ENCODE assay signal across 8 mouse cellular contexts in genomic region chr17:24140845-24141424, GRCm38 (mm10). TPM values are rescaled to one million over a fixed set of nuclear protein-coding genes. Genes with fewer than 3 reads are reported as not detected.
DNase-seq lines count a peak whose midpoint lies in the region; ATAC-seq and TF ChIP-seq lines count a peak whose summit lies in the region.

No protein-coding gene starts in this region.

- no peak for TF ChIP-seq CTCF in Patski (IDR thresholded peaks at IDR 0.05)
- TF ChIP-seq CTCF in small intestine, adult 2 months (IDR thresholded peaks at IDR 0.05; ENCODE audit: extremely low read depth, insufficient read length, insufficient replicate concordance, low read depth, low read length): no peak

- in situ Hi-C loops in Patski (cut with MboI; ENCODE audit: low pct_unique_long_range_greater_than_20kb): no loop called here

- peak overlapping the region; percentile 95 to 99 for H3K4me3 ChIP-seq in heart, embryonic 14.5 days (ENCODE audit: control insufficient read depth in 1 of 2, insufficient read depth in 1 of 2, low read depth in 1 of 2, low read length in 2 of 2)
- H3K4me3 ChIP-seq in intestine, embryonic 15.5 days (replicated peaks): peak overlapping the region; percentile 98
- peak overlapping the region; percentile 97 for H3K4me3 ChIP-seq in liver, embryonic 16.5 days (ENCODE audit: low read depth, low read length)
- peak overlapping the region; percentile 100 for H3K4me3 ChIP-seq in small intestine, adult 2 months (ENCODE audit: low read depth, low read length)

- H3K27ac ChIP-seq in heart, embryonic 14.5 days (replicated peaks in 1 of 2; ENCODE audit: control insufficient read depth in 1 of 2, insufficient read depth in 1 of 2, low read depth in 2 of 2, low read length in 2 of 2): peak overlapping the region; percentile 93 to 95
- peak overlapping the region; percentile 82 for H3K27ac ChIP-seq in intestine, embryonic 15.5 days
- H3K27ac ChIP-seq in liver, embryonic 16.5 days (ENCODE audit: low read length): peak overlapping the region; percentile 93
- peak overlapping the region; percentile 82 for H3K27ac ChIP-seq in small intestine, adult 2 months (ENCODE audit: insufficient read depth, low read depth, low read length)

- peak; percentile 20 for ATAC-seq in heart, embryonic 14.5 days (ENCODE audit: insufficient number of reproducible peaks, insufficient read depth, low FRiP score, low read depth)
- peak; percentile 71 for ATAC-seq in Patski
- ATAC-seq in erythroblast, adult 5-6 weeks (replicated peaks; ENCODE audit: low FRiP score, poor library complexity, severe bottlenecking): peak; percentile 30
- peak; percentile 69 for ATAC-seq in intestine, embryonic 15.5 days
- ATAC-seq in liver, embryonic 16.5 days (ENCODE audit: low read depth): peak; percentile 43

- H3K9me3 ChIP-seq in heart, embryonic 14.5 days (ENCODE audit: control insufficient read depth, low read length): no peaks in the 10 kb centered on the region
- H3K9me3 ChIP-seq in intestine, embryonic 15.5 days: no peaks in the 10 kb centered on the region
- H3K9me3 ChIP-seq in liver, embryonic 16.5 days (replicated peaks; ENCODE audit: control insufficient read depth, low read length): no peaks in the 10 kb centered on the region

- H3K4me2 ChIP-seq in heart, embryonic 14.5 days (ENCODE audit: low read length): peak overlapping the region; percentile 71
- H3K4me2 ChIP-seq in intestine, embryonic 15.5 days (replicated peaks): peak overlapping the region; percentile 74
- peak overlapping the region; percentile 88 for H3K4me2 ChIP-seq in liver, embryonic 16.5 days (ENCODE audit: low read depth, low read length)

- WGBS in heart, embryonic 14.5 days: under 1% methylated on average over 43 of the region's 43 CpGs
- 0% methylated on average over 43 of the region's 43 CpGs for WGBS in intestine, embryonic 15.5 days
- under 1% methylated on average over 41 of the region's 43 CpGs for WGBS in liver, embryonic 16.5 days (ENCODE audit: insufficient replicate concordance)
- 1% methylated on average over 43 of the region's 43 CpGs for WGBS in small intestine, adult 2 months

- DNase-seq in heart, adult 9 months (ENCODE audit: low spot score in 2 of 2): no peak
- DNase-seq in Patski (ENCODE audit: low read depth, low spot score): no peak
- DNase-seq in urinary bladder, adult 2 months (ENCODE audit: low spot score): no peak

- H3K27me3 ChIP-seq in heart, embryonic 14.5 days (ENCODE audit: control insufficient read depth, insufficient read depth, low read length): no peaks in the 10 kb centered on the region
- no peaks in the 10 kb centered on the region for H3K27me3 ChIP-seq in Patski
- H3K27me3 ChIP-seq in intestine, embryonic 15.5 days (replicated peaks): no peaks in the 10 kb centered on the region
- H3K27me3 ChIP-seq in liver, embryonic 16.5 days (ENCODE audit: control insufficient read depth, insufficient read depth, low read depth, low read length): no peaks in the 10 kb centered on the region
- no peaks in the 10 kb centered on the region for H3K27me3 ChIP-seq in small intestine, adult 2 months (ENCODE audit: control insufficient read depth, insufficient read depth, low read length)

- POLR2A ChIA-PET in Patski (lab: Charles Lee): interaction anchor here (1.3 to 1.4 kb wide), 2 partner anchors 10 to 13 kb away, joined by 4 read pairs; partner anchors contain the start of gene Pdpk1

- no peaks in the 10 kb centered on the region for H3K36me3 ChIP-seq in heart, embryonic 14.5 days (ENCODE audit: control insufficient read depth, insufficient read depth, low read length)
- no peaks in the 10 kb centered on the region for H3K36me3 ChIP-seq in intestine, embryonic 15.5 days
- no peaks in the 10 kb centered on the region for H3K36me3 ChIP-seq in liver, embryonic 16.5 days (ENCODE audit: control insufficient read depth, insufficient read depth)
- no peaks in the 10 kb centered on the region for H3K36me3 ChIP-seq in small intestine, adult 2 months (ENCODE audit: control insufficient read depth, insufficient read depth, low read length)

- H3K9ac ChIP-seq in heart, embryonic 14.5 days (ENCODE audit: low read length): peak overlapping the region; percentile 97
- H3K9ac ChIP-seq in intestine, embryonic 15.5 days: peak overlapping the region; percentile 95
- peak overlapping the region; percentile 97 for H3K9ac ChIP-seq in liver, embryonic 16.5 days (ENCODE audit: low read depth, low read length)

- no peak for TF ChIP-seq POLR2A in small intestine, adult 2 months (IDR thresholded peaks at IDR 0.05; ENCODE audit: low read depth, low read length)

- H3K4me1 ChIP-seq in heart, embryonic 14.5 days (ENCODE audit: control insufficient read depth in 2 of 2, insufficient read depth in 2 of 2, low read length in 2 of 2): peaks cover 5 to 38% of the 10 kb centered on the region in 2 experiments; a peak in 3 of 4 replicates
- peaks cover 17% of the 10 kb centered on the region for H3K4me1 ChIP-seq in intestine, embryonic 15.5 days (replicated peaks)
- peaks cover 31% of the 10 kb centered on the region for H3K4me1 ChIP-seq in liver, embryonic 16.5 days (ENCODE audit: control insufficient read depth, low read depth, low read length)
- H3K4me1 ChIP-seq in small intestine, adult 2 months (ENCODE audit: control insufficient read depth, insufficient read depth, insufficient read length, low read length): peaks cover 9% of the 10 kb centered on the region; the same call in 1 of the 2 replicates

- CTCF ChIA-PET in Patski (lab: Charles Lee): no interaction called here

RNA-seq across cellular contexts. Expression of gene Pdpk1, which starts 9.8 kb away (rescaled TPM):
- 44.5 and 45.6 TPM in 2 replicates for polyA plus RNA-seq in heart, embryonic 14.5 days (2014; fragmentation: Nextera tagmentation; extraction: Ambion mirVana)
- polyA plus RNA-seq in Patski (2021): 31.3 TPM
- total RNA-seq in erythroblast, adult 5-6 weeks (2015; ENCODE audit: low replicate concordance): 24.0 and 25.7 TPM in 2 replicates
- total RNA-seq in erythroblast, adult 5-6 weeks (2017; ENCODE audit: low replicate concordance): 24.8 and 30.8 TPM in 2 replicates
- polyA plus RNA-seq in intestine, embryonic 15.5 days (2015; fragmentation: Nextera tagmentation; extraction: Ambion mirVana): 35.8 and 36.0 TPM in 2 replicates
- polyA plus RNA-seq in liver, embryonic 16.5 days (2015; fragmentation: Nextera tagmentation; extraction: Ambion mirVana): 24.3 and 24.4 TPM in 2 replicates
- polyA plus RNA-seq in small intestine, adult 2 months (2012; rRNA removed): 10.8 and 12.7 TPM in 2 replicates
- polyA plus RNA-seq in urinary bladder, adult 2 months (2012; rRNA removed): 20.2 and 20.8 TPM in 2 replicates

RNA-seq across cellular contexts. Expression of gene Amdhd2, which starts 22.6 kb away (rescaled TPM):
- polyA plus RNA-seq in heart, embryonic 14.5 days (2014; fragmentation: Nextera tagmentation; extraction: Ambion mirVana): 23.6 and 26.0 TPM in 2 replicates
- 69.3 TPM for polyA plus RNA-seq in Patski (2021)
- 3.3 and 12.5 TPM in 2 replicates for total RNA-seq in erythroblast, adult 5-6 weeks (2015; ENCODE audit: low replicate concordance)
- 11.0 and 15.1 TPM in 2 replicates for total RNA-seq in erythroblast, adult 5-6 weeks (2017; ENCODE audit: low replicate concordance)
- 34.3 and 43.5 TPM in 2 replicates for polyA plus RNA-seq in intestine, embryonic 15.5 days (2015; fragmentation: Nextera tagmentation; extraction: Ambion mirVana)
- polyA plus RNA-seq in liver, embryonic 16.5 days (2015; fragmentation: Nextera tagmentation; extraction: Ambion mirVana): 20.7 and 25.0 TPM in 2 replicates
- 61.6 and 187 TPM in 2 replicates for polyA plus RNA-seq in small intestine, adult 2 months (2012; rRNA removed)
- polyA plus RNA-seq in urinary bladder, adult 2 months (2012; rRNA removed): 24.7 and 29.2 TPM in 2 replicates

RNA-seq across cellular contexts. Expression of gene Atp6v0c, which starts 28.6 kb away (rescaled TPM):
- 581 and 616 TPM in 2 replicates for polyA plus RNA-seq in heart, embryonic 14.5 days (2014; fragmentation: Nextera tagmentation; extraction: Ambion mirVana)
- polyA plus RNA-seq in Patski (2021): 426 TPM
- 160 and 166 TPM in 2 replicates for total RNA-seq in erythroblast, adult 5-6 weeks (2015; ENCODE audit: low replicate concordance)
- total RNA-seq in erythroblast, adult 5-6 weeks (2017; ENCODE audit: low replicate concordance): 53.8 and 97.7 TPM in 2 replicates
- 572 and 634 TPM in 2 replicates for polyA plus RNA-seq in intestine, embryonic 15.5 days (2015; fragmentation: Nextera tagmentation; extraction: Ambion mirVana)
- polyA plus RNA-seq in liver, embryonic 16.5 days (2015; fragmentation: Nextera tagmentation; extraction: Ambion mirVana): 352 and 382 TPM in 2 replicates
- polyA plus RNA-seq in small intestine, adult 2 months (2012; rRNA removed): 549 and 948 TPM in 2 replicates
- 460 and 497 TPM in 2 replicates for polyA plus RNA-seq in urinary bladder, adult 2 months (2012; rRNA removed)

Comparison
In these comparisons a context has a peak if more than half of its experiments do, and no peak if none do; other contexts are left out.
1. ATAC-seq: peak in every context shown above with its lines; median percentile 71 in Patski; 69 in intestine, embryonic 15.5 days; 43 in liver, embryonic 16.5 days; 30 in erythroblast, adult 5-6 weeks; 20 in heart, embryonic 14.5 days.